Mouse (Mus musculus): Measurements from ENCODE around the gene Hmg20b.

DNA sequence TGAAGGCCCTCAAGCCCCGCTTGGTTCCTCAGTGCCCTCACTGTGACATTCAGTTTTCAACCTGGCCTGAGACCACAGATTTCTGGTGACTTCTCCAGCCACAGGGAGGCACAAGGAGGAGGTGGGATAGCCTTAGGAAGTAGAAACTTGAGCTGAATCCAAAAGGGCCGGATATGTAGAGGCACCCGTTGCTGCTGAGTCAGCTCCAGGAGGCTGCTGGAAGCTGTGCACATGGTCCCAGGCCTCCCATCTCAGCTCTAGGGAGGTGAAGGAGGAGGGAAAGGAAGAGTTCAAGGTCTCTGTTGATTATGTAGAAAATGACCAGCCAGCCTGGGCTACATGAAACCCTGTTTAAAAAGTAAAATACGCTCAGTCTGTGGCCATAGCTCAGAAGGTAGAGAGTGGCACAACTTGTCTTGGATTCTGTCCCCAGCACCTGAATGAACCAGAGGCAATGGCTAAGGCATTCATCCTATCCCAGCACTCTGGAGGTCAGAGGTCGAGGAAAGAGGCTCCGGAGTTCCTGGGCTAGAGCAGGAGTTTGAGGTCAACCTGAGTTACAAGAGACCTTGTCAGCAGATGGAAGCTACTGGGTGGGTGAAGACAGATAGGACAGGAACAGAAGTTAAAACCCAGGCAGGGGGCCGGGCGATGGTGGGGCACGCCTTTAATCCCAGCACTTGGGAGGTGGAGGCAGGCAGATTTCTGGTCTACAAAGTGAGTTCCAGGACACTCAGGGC, 4.6 kb upstream of the Hmg20b start:
- TF ChIP-seq CTCF (conservative IDR thresholded peaks at IDR 0.05; ENCODE audit: insufficient read depth, insufficient read length, low read depth, low read length): no peak
- TF ChIP-seq POLR2A (IDR thresholded peaks at IDR 0.05; ENCODE audit: low read depth, low read length): no peak

Data from kidney, adult 2 months (tissue).